Mouse (Mus musculus): ENCODE data around the gene Smn1. TPM values are rescaled to one million over a fixed set of nuclear protein-coding genes. Genes with fewer than 3 reads are reported as not detected.

The Smn1 gene
- total RNA-seq, 2 experiments from 2014 or later = 33.3 to 34.6 TPM

Other genes starting within 250 kb of the Smn1 start
- gene Cartpt, start 223.8 kb upstream of the Smn1 start, total RNA-seq (2021) = 1 to 10 TPM; 1.7 to 3.0 TPM
- gene Mccc2, start 109.2 kb upstream of the Smn1 start, total RNA-seq (2021) = 10 to 100 TPM; 31.2 to 34.0 TPM
- gene Bdp1, start 20.8 kb upstream of the Smn1 start, total RNA-seq (2021) = 10 to 100 TPM; 30.9 to 31.4 TPM
- 10 to 100 TPM; 29.5 to 32.6 TPM for gene Serf1, start 16.8 kb upstream of the Smn1 start, total RNA-seq (2021)
- under 1 TPM; 0.25 to 0.31 TPM for gene Naip2, start 77.2 kb downstream of the Smn1 start, total RNA-seq (2021)
- gene Naip5, start 121.5 kb downstream of the Smn1 start, total RNA-seq (2021) = under 1 TPM; 0.28 to 0.33 TPM
- gene Naip6, start 192.8 kb downstream of the Smn1 start, total RNA-seq (2021) = under 1 TPM; 0.19 to 0.21 TPM